Mouse (Mus musculus): ENCODE data around the gene Ube2e1.
"Not testable (repeated sequence)": the region's sequence is repeated elsewhere in the genome, so short reads cannot be mapped to it uniquely, and the experiment has no call there.

Ube2e1 gene

GRCm38 (mm10) chr14:18326968-18327672 is 4.5 kb downstream of the Ube2e1 start:
- DNase-seq (ENCODE audit: low spot score in 2 of 2) = peak in 1 of 2 experiments; percentile 38

- no peak for DNase-seq (ENCODE audit: low spot score in 2 of 2)
These were observed 13.9 kb downstream of the Ube2e1 start for GRCm38 (mm10) chr14:18317457-18318411.

- DNase-seq (ENCODE audit: low spot score in 2 of 2) = no peak
These were observed 27.5 kb downstream of the Ube2e1 start for GRCm38 (mm10) chr14:18304165-18304564.

GRCm38 (mm10) chr14:18303262-18303661 is 28.4 kb downstream of the Ube2e1 start:
- peak; percentile 52 to 79 for DNase-seq (ENCODE audit: low spot score in 2 of 2)

- DNase-seq (ENCODE audit: low spot score in 2 of 2) = no peak
These were observed 28.9 kb downstream of the Ube2e1 start for GRCm38 (mm10) chr14:18302750-18303149.

GRCm38 (mm10) chr14:18301591-18301990 is 30.1 kb downstream of the Ube2e1 start:
- no peak for DNase-seq (ENCODE audit: low spot score in 2 of 2)

GRCm38 (mm10) chr14:18300676-18301075 is 31.0 kb downstream of the Ube2e1 start:
- no peak for DNase-seq (ENCODE audit: low spot score in 2 of 2)

- DNase-seq (ENCODE audit: low spot score in 2 of 2) = no peak
These were observed 32.8 kb downstream of the Ube2e1 start for GRCm38 (mm10) chr14:18298874-18299273.

- DNase-seq (ENCODE audit: low spot score in 2 of 2) = no peak
These were observed 34.2 kb downstream of the Ube2e1 start for GRCm38 (mm10) chr14:18297441-18297840.

- no peak for DNase-seq (ENCODE audit: low spot score in 2 of 2)
These were observed 39.1 kb downstream of the Ube2e1 start for GRCm38 (mm10) chr14:18292578-18292977.

- no peak for DNase-seq (ENCODE audit: low spot score in 2 of 2)
These were observed 39.5 kb downstream of the Ube2e1 start for GRCm38 (mm10) chr14:18292111-18292510.

- no peak for DNase-seq (ENCODE audit: low spot score in 2 of 2)
These were observed 44.3 kb downstream of the Ube2e1 start for GRCm38 (mm10) chr14:18287391-18287790.

GRCm38 (mm10) chr14:18286441-18286840 is 45.2 kb downstream of the Ube2e1 start:
- DNase-seq (ENCODE audit: low spot score in 2 of 2) = no peak

- DNase-seq (ENCODE audit: low spot score in 2 of 2) = no peak
These were observed 46.2 kb downstream of the Ube2e1 start for GRCm38 (mm10) chr14:18285476-18285875.

- DNase-seq (ENCODE audit: low spot score in 2 of 2) = no peak
These were observed 47.1 kb downstream of the Ube2e1 start for GRCm38 (mm10) chr14:18284581-18284980.

GRCm38 (mm10) chr14:18280375-18280774 is 51.3 kb downstream of the Ube2e1 start:
- no peak for DNase-seq (ENCODE audit: low spot score in 2 of 2)

- no peak for DNase-seq (ENCODE audit: low spot score in 2 of 2)
These were observed 57.1 kb downstream of the Ube2e1 start for GRCm38 (mm10) chr14:18274526-18274925.

- DNase-seq (ENCODE audit: low spot score in 2 of 2) = no peak
These were observed 60.0 kb downstream of the Ube2e1 start for GRCm38 (mm10) chr14:18271666-18272065.

- peak; percentile 98 to 99 for DNase-seq (ENCODE audit: low spot score in 2 of 2)
These were observed 60.9 kb downstream of the Ube2e1 start, which contains the start of the genes Nkiras1 and Rpl15 for GRCm38 (mm10) chr14:18270529-18271441. Nkiras1 (plus strand) TSS chr14:18271136. Rpl15 (minus strand) TSS chr14:18271391.

GRCm38 (mm10) chr14:18269947-18270528 is 61.6 kb downstream of the Ube2e1 start:
- DNase-seq (ENCODE audit: low spot score in 2 of 2) = not testable (repeated sequence)

GRCm38 (mm10) chr14:18263427-18263826 is 68.2 kb downstream of the Ube2e1 start:
- DNase-seq (ENCODE audit: low spot score in 2 of 2) = no peak

Data from frontal cortex, postnatal 10 days (tissue).